Mouse (Mus musculus): ENCODE measurements at regions not wholly inside any gene's neighbourhood (a gene's known extent, or its start where the extent isn't known, plus 50 kb on each side); places are given as distances from the start of the nearest gene placed in this dataset.

DNA sequence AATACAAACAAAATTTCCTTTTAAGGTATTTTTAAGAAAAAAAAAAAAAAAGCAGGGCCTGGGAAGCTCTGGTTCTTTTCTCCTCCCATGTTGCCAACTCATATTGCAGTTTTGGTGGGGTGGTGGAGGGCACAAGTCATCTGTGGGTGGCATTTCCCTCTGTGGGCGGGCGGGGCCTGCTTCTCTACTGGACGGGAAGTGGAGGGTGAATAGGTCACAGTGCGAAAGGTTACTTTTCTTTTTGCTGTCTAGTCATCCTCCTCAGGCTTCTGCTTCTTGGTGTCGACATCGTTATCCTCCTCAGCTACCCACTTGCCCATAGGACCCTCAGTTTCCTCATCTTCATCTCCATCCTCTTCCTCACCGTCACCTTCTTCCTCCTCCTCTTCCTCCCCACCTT is 55.3 kb upstream of the Plcb1 start:
- Histone ChIP-seq H3K27me3 (ENCODE audit: control insufficient read depth, insufficient read depth, low read length) (no peaks in the 10 kb centered on the region), H3K4me3 (ENCODE audit: low read length) (no peak overlapping the region), H3K27ac (ENCODE audit: low read depth, low read length) (no peak overlapping the region), H3K9me3 (ENCODE audit: control insufficient read depth, low read length) (no peaks in the 10 kb centered on the region), H3K4me1 (ENCODE audit: control insufficient read depth, insufficient read depth, low read length) (no peaks in the 10 kb centered on the region), H3K9ac (ENCODE audit: low read depth, low read length) (no peak overlapping the region), H3K4me2 (replicated peaks; ENCODE audit: low read depth, low read length) (no peak overlapping the region), H3K36me3 (ENCODE audit: control insufficient read depth, insufficient read depth, low read length) (no peaks in the 10 kb centered on the region)
- no peak for ATAC-seq (ENCODE audit: low FRiP score, low TSS enrichment)
- WGBS = 84% methylated on average over 7 of the region's 7 CpGs

DNA sequence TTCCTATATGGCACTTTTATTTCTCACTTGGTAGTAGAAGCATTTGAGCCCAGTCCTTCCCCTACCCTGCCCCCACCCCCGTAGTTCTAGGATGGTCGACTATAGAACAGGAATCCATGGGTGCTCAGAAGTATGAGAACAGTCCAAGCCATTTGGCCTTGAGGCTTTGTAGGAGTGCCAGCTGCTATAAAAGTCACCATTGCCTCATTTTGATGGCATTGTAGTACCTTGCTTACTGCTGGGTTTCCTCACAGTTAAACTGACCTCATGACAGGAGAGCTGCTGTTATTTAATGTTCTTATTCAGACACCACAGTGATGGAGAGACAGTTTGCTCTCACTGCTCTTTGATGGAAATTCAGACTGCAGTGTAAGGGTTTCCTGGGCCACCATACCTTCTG is 59.2 kb upstream of the Plcb1 start:
- Histone ChIP-seq H3K9me3 (ENCODE audit: control insufficient read depth, low read length) (no peaks in the 10 kb centered on the region), H3K4me3 (ENCODE audit: low read length) (no peak overlapping the region), H3K4me2 (replicated peaks; ENCODE audit: low read depth, low read length) (no peak overlapping the region), H3K27ac (ENCODE audit: low read depth, low read length) (no peak overlapping the region), H3K36me3 (ENCODE audit: control insufficient read depth, insufficient read depth, low read length) (no peaks in the 10 kb centered on the region), H3K4me1 (ENCODE audit: control insufficient read depth, insufficient read depth, low read length) (no peaks in the 10 kb centered on the region), H3K9ac (ENCODE audit: low read depth, low read length) (no peak overlapping the region), H3K27me3 (ENCODE audit: control insufficient read depth, insufficient read depth, low read length) (no peaks in the 10 kb centered on the region)
- ATAC-seq (ENCODE audit: low FRiP score, low TSS enrichment) = no peak
- 61% methylated on average over 2 of the region's 2 CpGs for WGBS

DNA sequence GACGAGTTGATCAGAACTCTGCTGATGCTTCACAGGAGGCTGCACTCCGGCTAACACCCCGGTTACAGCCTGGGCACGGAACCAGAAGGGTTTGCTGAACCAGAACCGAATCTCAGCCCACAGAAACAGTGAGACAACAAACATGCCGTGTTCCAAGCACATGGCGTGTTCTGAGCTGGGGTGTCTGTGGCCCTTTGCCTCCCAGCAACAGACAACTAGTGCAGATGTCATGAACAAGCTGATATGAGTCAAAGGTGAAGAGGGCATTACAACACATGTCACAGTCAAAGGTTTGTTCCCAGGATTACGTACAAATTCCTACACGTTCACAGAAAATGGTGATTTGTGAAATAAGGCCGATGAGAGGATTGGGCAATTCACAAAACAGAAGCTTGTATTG is 61.8 kb upstream of the Plcb1 start:
- H3K4me2 ChIP-seq (replicated peaks; ENCODE audit: low read depth, low read length) = no peak overlapping the region
- H3K27ac ChIP-seq (ENCODE audit: low read depth, low read length) = no peak overlapping the region
- 76% methylated on average over 10 of the region's 10 CpGs for WGBS
- H3K36me3 ChIP-seq (ENCODE audit: control insufficient read depth, insufficient read depth, low read length) = no peaks in the 10 kb centered on the region
- no peaks in the 10 kb centered on the region for H3K9me3 ChIP-seq (ENCODE audit: control insufficient read depth, low read length)
- H3K4me3 ChIP-seq (ENCODE audit: low read length) = no peak overlapping the region
- H3K9ac ChIP-seq (ENCODE audit: low read depth, low read length) = no peak overlapping the region
- no peaks in the 10 kb centered on the region for H3K4me1 ChIP-seq (ENCODE audit: control insufficient read depth, insufficient read depth, low read length)
- ATAC-seq (ENCODE audit: low FRiP score, low TSS enrichment) = no peak
- no peaks in the 10 kb centered on the region for H3K27me3 ChIP-seq (ENCODE audit: control insufficient read depth, insufficient read depth, low read length)

DNA sequence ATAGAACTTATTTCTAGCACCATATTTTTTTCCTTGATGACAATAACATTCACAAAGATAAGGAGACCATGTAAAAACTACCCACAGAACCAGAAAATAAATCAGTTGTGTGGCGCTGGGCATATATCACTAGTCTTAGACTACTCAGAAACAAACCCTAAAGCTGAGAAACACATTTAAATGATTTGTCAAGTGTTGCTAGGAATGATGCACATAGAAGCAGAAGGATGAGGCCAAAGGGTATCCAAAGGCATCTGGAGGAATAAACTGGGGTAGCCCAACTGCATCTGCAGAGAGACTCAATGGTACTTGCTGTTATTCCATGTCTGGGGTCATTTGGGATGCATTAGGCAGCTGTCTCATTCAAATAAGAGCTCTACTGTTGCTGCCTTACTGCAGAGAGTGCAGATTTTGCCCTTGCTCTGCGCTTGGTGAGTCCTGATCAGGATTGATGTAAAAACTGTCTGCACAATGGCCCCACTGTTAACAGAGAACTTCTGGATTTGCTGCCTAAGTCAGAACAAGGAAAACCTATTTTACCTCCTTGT is 68.0 kb upstream of the Plcb1 start:
- WGBS = 70% methylated on average over 2 of the region's 2 CpGs
- Histone ChIP-seq H3K27me3 (ENCODE audit: control insufficient read depth, insufficient read depth, low read length) (no peaks in the 10 kb centered on the region), H3K9ac (ENCODE audit: low read depth, low read length) (no peak overlapping the region), H3K4me3 (ENCODE audit: low read length) (no peak overlapping the region), H3K36me3 (ENCODE audit: control insufficient read depth, insufficient read depth, low read length) (no peaks in the 10 kb centered on the region), H3K4me2 (replicated peaks; ENCODE audit: low read depth, low read length) (no peak overlapping the region), H3K27ac (ENCODE audit: low read depth, low read length) (no peak overlapping the region), H3K4me1 (ENCODE audit: control insufficient read depth, insufficient read depth, low read length) (no peaks in the 10 kb centered on the region), H3K9me3 (ENCODE audit: control insufficient read depth, low read length) (no peaks in the 10 kb centered on the region)
- peak; percentile 39; the same call in 1 of the 2 replicates for ATAC-seq (ENCODE audit: low FRiP score, low TSS enrichment)

DNA sequence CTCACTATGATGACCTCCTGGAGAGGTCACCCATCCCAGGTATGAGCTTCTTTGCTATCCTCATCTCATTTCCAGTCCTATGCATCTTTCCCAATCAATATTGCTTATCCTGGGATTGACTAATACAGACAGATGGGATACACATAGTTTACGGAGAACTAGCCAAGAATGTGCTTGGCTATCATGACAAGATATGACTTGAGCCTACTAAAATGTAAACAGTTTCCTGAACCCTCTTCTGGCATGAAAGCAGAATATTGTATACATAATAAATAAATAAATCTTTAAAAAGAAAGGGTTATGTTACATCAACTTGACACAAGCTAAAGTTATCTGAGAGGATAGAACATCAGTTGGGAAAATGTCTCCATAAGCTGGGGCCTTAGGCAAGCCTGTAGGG is 69.3 kb upstream of the Plcb1 start:
- 83% methylated on average over 1 of the region's 1 CpGs for WGBS
- H3K27ac ChIP-seq (ENCODE audit: low read depth, low read length) = no peak overlapping the region
- no peak for ATAC-seq (ENCODE audit: low FRiP score, low TSS enrichment)
- H3K27me3 ChIP-seq (ENCODE audit: control insufficient read depth, insufficient read depth, low read length) = no peaks in the 10 kb centered on the region
- H3K36me3 ChIP-seq (ENCODE audit: control insufficient read depth, insufficient read depth, low read length) = no peaks in the 10 kb centered on the region
- no peak overlapping the region for H3K9ac ChIP-seq (ENCODE audit: low read depth, low read length)
- no peak overlapping the region for H3K4me2 ChIP-seq (replicated peaks; ENCODE audit: low read depth, low read length)
- H3K9me3 ChIP-seq (ENCODE audit: control insufficient read depth, low read length) = no peaks in the 10 kb centered on the region
- H3K4me1 ChIP-seq (ENCODE audit: control insufficient read depth, insufficient read depth, low read length) = no peaks in the 10 kb centered on the region
- H3K4me3 ChIP-seq (ENCODE audit: low read length) = no peak overlapping the region

DNA sequence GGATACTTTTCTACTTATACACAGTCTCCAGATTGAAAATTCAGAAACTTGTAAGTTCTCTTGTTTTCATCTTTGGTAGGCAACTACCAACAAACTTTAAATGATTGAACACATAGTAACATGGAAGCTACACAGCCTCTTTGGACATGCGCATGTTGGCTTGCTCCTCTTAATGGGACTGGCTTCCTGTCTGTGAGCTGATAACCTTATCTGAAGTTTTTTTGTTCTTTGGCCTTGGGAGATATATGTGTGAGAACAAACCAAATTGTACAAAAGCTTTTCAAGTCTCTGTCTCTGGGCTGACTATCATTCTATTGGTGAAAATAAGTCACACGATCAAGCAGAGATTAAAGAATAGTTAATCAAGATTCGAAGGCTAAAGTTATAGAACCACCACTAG is 70.1 kb upstream of the Tmx4 start:
- no peak overlapping the region for H3K9ac ChIP-seq (ENCODE audit: low read depth, low read length)
- H3K4me1 ChIP-seq (ENCODE audit: control insufficient read depth, insufficient read depth, low read length) = no peaks in the 10 kb centered on the region
- WGBS = 91% methylated on average over 3 of the region's 3 CpGs
- H3K27me3 ChIP-seq (ENCODE audit: control insufficient read depth, insufficient read depth, low read length) = no peaks in the 10 kb centered on the region
- no peaks in the 10 kb centered on the region for H3K36me3 ChIP-seq (ENCODE audit: control insufficient read depth, insufficient read depth, low read length)
- ATAC-seq (ENCODE audit: low FRiP score, low TSS enrichment) = no peak
- no peaks in the 10 kb centered on the region for H3K9me3 ChIP-seq (ENCODE audit: control insufficient read depth, low read length)
- H3K27ac ChIP-seq (ENCODE audit: low read depth, low read length) = no peak overlapping the region
- no peak overlapping the region for H3K4me3 ChIP-seq (ENCODE audit: low read length)
- no peak overlapping the region for H3K4me2 ChIP-seq (replicated peaks; ENCODE audit: low read depth, low read length)

DNA sequence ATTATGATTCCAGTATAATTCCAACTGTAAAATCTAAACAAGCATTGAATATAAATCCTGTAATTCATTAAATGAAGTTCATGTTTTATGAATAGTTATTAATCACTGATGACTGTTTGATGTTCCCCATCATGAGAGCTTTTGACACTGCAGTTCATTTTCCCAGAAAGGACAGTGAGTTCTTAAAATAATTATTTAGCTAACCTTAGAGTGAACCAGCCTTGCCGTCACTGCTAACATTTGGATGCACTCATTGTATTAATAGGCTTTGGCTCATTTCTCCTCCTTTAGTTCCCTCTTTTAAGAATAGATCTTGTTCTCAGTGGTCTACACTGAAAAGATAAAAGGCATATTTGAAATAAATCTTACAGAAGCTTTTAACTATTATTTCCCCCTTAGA is 64.8 kb upstream of the Tmx4 start:
- 57% methylated on average over 1 of the region's 1 CpGs for WGBS
- peak; percentile 55; the same call in 1 of the 2 replicates for ATAC-seq (ENCODE audit: low FRiP score, low TSS enrichment)
- Histone ChIP-seq H3K4me2 (replicated peaks; ENCODE audit: low read depth, low read length) (no peak overlapping the region), H3K9me3 (ENCODE audit: control insufficient read depth, low read length) (no peaks in the 10 kb centered on the region), H3K9ac (ENCODE audit: low read depth, low read length) (no peak overlapping the region), H3K36me3 (ENCODE audit: control insufficient read depth, insufficient read depth, low read length) (no peaks in the 10 kb centered on the region), H3K4me1 (ENCODE audit: control insufficient read depth, insufficient read depth, low read length) (no peaks in the 10 kb centered on the region), H3K27me3 (ENCODE audit: control insufficient read depth, insufficient read depth, low read length) (no peaks in the 10 kb centered on the region), H3K4me3 (ENCODE audit: low read length) (no peak overlapping the region), H3K27ac (ENCODE audit: low read depth, low read length) (no peak overlapping the region)

DNA sequence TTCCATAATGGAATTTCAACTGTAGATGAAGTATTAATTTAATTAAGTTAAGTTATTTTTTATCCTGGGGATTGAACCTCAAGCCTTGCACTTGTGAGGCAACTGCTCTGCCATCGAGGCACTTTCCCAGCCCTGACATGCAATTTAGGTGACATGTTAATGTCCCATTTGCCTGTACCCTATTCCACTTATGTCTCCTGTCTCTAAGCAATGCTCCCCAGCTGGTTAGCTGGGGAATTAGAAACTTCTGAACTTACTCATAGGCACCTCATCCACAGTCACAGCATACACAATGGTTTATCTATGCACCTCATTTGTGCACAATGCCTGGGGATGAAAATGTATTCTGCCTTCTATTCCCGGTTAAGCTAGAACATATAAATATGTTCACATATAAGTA is 59.1 kb upstream of the Tmx4 start:
- Histone ChIP-seq H3K9me3 (ENCODE audit: control insufficient read depth, low read length) (peaks cover 3% of the 10 kb centered on the region; the same call in 1 of the 2 replicates), H3K4me3 (ENCODE audit: low read length) (no peak overlapping the region), H3K4me2 (replicated peaks; ENCODE audit: low read depth, low read length) (no peak overlapping the region), H3K36me3 (ENCODE audit: control insufficient read depth, insufficient read depth, low read length) (no peaks in the 10 kb centered on the region), H3K9ac (ENCODE audit: low read depth, low read length) (no peak overlapping the region), H3K4me1 (ENCODE audit: control insufficient read depth, insufficient read depth, low read length) (no peaks in the 10 kb centered on the region), H3K27me3 (ENCODE audit: control insufficient read depth, insufficient read depth, low read length) (no peaks in the 10 kb centered on the region), H3K27ac (ENCODE audit: low read depth, low read length) (no peak overlapping the region)
- 0 out of 2 replicates have a peak, but pooled peaks have one; percentile 71 for ATAC-seq (ENCODE audit: low FRiP score, low TSS enrichment)
- 70% methylated on average over 2 of the region's 2 CpGs for WGBS

DNA sequence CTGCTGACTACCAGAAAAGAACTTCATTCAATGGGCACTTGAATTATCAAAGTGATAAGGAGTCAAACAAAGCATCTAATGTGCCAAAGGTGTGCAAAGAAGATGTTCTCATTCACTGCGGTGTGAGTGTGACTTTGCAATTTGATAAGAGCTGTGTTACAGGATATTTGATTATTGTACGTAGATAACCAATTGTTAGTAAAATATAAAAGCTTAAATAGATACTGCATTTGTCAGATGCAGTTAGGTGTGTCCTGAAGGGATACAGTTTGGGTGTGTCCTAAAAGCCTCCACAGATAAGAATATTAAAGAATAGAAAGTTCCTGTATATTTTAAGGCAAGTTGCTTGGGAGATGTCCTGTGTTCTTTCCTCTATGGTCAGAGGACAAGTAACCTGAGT is 53.5 kb upstream of the Tmx4 start:
- Histone ChIP-seq H3K9ac (ENCODE audit: low read depth, low read length) (no peak overlapping the region), H3K4me2 (replicated peaks; ENCODE audit: low read depth, low read length) (no peak overlapping the region), H3K27me3 (ENCODE audit: control insufficient read depth, insufficient read depth, low read length) (no peaks in the 10 kb centered on the region), H3K27ac (ENCODE audit: low read depth, low read length) (no peak overlapping the region), H3K4me3 (ENCODE audit: low read length) (no peak overlapping the region), H3K4me1 (ENCODE audit: control insufficient read depth, insufficient read depth, low read length) (no peaks in the 10 kb centered on the region), H3K36me3 (ENCODE audit: control insufficient read depth, insufficient read depth, low read length) (no peaks in the 10 kb centered on the region), H3K9me3 (ENCODE audit: control insufficient read depth, low read length) (peaks cover 3% of the 10 kb centered on the region; the same call in 1 of the 2 replicates)
- WGBS = 85% methylated on average over 2 of the region's 2 CpGs
- ATAC-seq (ENCODE audit: low FRiP score, low TSS enrichment) = no peak

Data from kidney, embryonic 14.5 days (tissue).